Mouse (Mus musculus): ENCODE measurements around the gene 2310022A10Rik. TPM values are rescaled to one million over a fixed set of nuclear protein-coding genes. Genes with fewer than 3 reads are reported as not detected.

The 2310022A10Rik gene
- polyA plus RNA-seq, 1 experiment from 2014 or later = 30.9 TPM

- 43% methylated on average over 5 of the region's 5 CpGs for WGBS
- Histone ChIP-seq H3K4me2 (no peak overlapping the region), H3K36me3 (peaks cover 23% of the 10 kb centered on the region), H3K9me3 (no peaks in the 10 kb centered on the region), H3K9ac (peak overlapping the region; percentile 43; the same call in 1 of the 2 replicates), H3K4me3 (no peak overlapping the region), H3K4me1 (replicated peaks) (peaks cover 52% of the 10 kb centered on the region), H3K27me3 (no peaks in the 10 kb centered on the region), H3K27ac (replicated peaks) (peak overlapping the region; percentile 39)
- ATAC-seq (ENCODE audit: low read depth) = peak; percentile 32
These were observed 54.5 kb downstream of the 2310022A10Rik start for GRCm38 (mm10) chr7:27607580-27607979.

- no peak overlapping the region for H3K4me3 ChIP-seq
- 93% methylated on average over 3 of the region's 3 CpGs for WGBS
- peaks cover 53% of the 10 kb centered on the region for H3K4me1 ChIP-seq (replicated peaks)
- no peak overlapping the region for H3K9ac ChIP-seq
- H3K4me2 ChIP-seq = no peak overlapping the region
- peaks cover 23% of the 10 kb centered on the region for H3K36me3 ChIP-seq
- H3K9me3 ChIP-seq = no peaks in the 10 kb centered on the region
- no peak for ATAC-seq (ENCODE audit: low read depth)
- no peak overlapping the region for H3K27ac ChIP-seq (replicated peaks)
- H3K27me3 ChIP-seq = no peaks in the 10 kb centered on the region
These were observed 55.1 kb downstream of the 2310022A10Rik start for GRCm38 (mm10) chr7:27608130-27608529.

- Histone ChIP-seq H3K27me3 (no peaks in the 10 kb centered on the region), H3K4me3 (no peak overlapping the region), H3K27ac (replicated peaks) (no peak overlapping the region), H3K9ac (no peak overlapping the region), H3K9me3 (no peaks in the 10 kb centered on the region), H3K4me2 (no peak overlapping the region), H3K36me3 (peaks cover 23% of the 10 kb centered on the region), H3K4me1 (replicated peaks) (peaks cover 55% of the 10 kb centered on the region)
- WGBS = 93% methylated on average over 4 of the region's 4 CpGs
- no peak for ATAC-seq (ENCODE audit: low read depth)
These were observed 56.3 kb downstream of the 2310022A10Rik start for GRCm38 (mm10) chr7:27609285-27609684.

- Histone ChIP-seq H3K4me2 (no peak overlapping the region), H3K9ac (no peak overlapping the region), H3K36me3 (peaks cover 23% of the 10 kb centered on the region), H3K27me3 (no peaks in the 10 kb centered on the region), H3K27ac (replicated peaks) (no peak overlapping the region), H3K4me3 (no peak overlapping the region), H3K4me1 (replicated peaks) (peaks cover 55% of the 10 kb centered on the region), H3K9me3 (no peaks in the 10 kb centered on the region)
- WGBS = 79% methylated on average over 2 of the region's 2 CpGs
- ATAC-seq (ENCODE audit: low read depth) = no peak
These were observed 56.7 kb downstream of the 2310022A10Rik start for GRCm38 (mm10) chr7:27609688-27610087.

- no peaks in the 10 kb centered on the region for H3K27me3 ChIP-seq
- no peaks in the 10 kb centered on the region for H3K9me3 ChIP-seq
- no peak for ATAC-seq (ENCODE audit: low read depth)
- no peak overlapping the region for H3K9ac ChIP-seq
- WGBS = 93% methylated on average over 3 of the region's 3 CpGs
- peaks cover 23% of the 10 kb centered on the region for H3K36me3 ChIP-seq
- H3K4me2 ChIP-seq = no peak overlapping the region
- no peak overlapping the region for H3K4me3 ChIP-seq
- H3K4me1 ChIP-seq (replicated peaks) = peaks cover 52% of the 10 kb centered on the region
- no peak overlapping the region for H3K27ac ChIP-seq (replicated peaks)
These were observed 57.3 kb downstream of the 2310022A10Rik start for GRCm38 (mm10) chr7:27610370-27610769.

GRCm38 (mm10) chr7:27610871-27611270, 57.8 kb downstream of the 2310022A10Rik start:
- Histone ChIP-seq H3K36me3 (peaks cover 24% of the 10 kb centered on the region), H3K27ac (replicated peaks) (no peak overlapping the region), H3K27me3 (no peaks in the 10 kb centered on the region), H3K4me2 (no peak overlapping the region), H3K9ac (no peak overlapping the region), H3K9me3 (no peaks in the 10 kb centered on the region), H3K4me1 (replicated peaks) (peaks cover 47% of the 10 kb centered on the region), H3K4me3 (no peak overlapping the region)
- no peak for ATAC-seq (ENCODE audit: low read depth)
- WGBS = 92% methylated on average over 5 of the region's 5 CpGs

- no peaks in the 10 kb centered on the region for H3K27me3 ChIP-seq
- 72% methylated on average over 4 of the region's 4 CpGs for WGBS
- H3K9me3 ChIP-seq = no peaks in the 10 kb centered on the region
- no peak overlapping the region for H3K4me3 ChIP-seq
- H3K36me3 ChIP-seq = peaks cover 45% of the 10 kb centered on the region
- H3K27ac ChIP-seq (replicated peaks) = peak overlapping the region; percentile 74
- H3K4me1 ChIP-seq (replicated peaks) = peaks cover 26% of the 10 kb centered on the region
- ATAC-seq (ENCODE audit: low read depth) = no peak
- H3K9ac ChIP-seq = no peak overlapping the region
- H3K4me2 ChIP-seq = no peak overlapping the region
These were observed 59.9 kb downstream of the 2310022A10Rik start for GRCm38 (mm10) chr7:27612940-27613339.

- H3K9me3 ChIP-seq = no peaks in the 10 kb centered on the region
- H3K27ac ChIP-seq (replicated peaks) = peak overlapping the region; percentile 74
- no peak overlapping the region for H3K4me2 ChIP-seq
- H3K4me1 ChIP-seq (replicated peaks) = peaks cover 23% of the 10 kb centered on the region
- no peak overlapping the region for H3K9ac ChIP-seq
- ATAC-seq (ENCODE audit: low read depth) = peak; percentile 82
- peaks cover 52% of the 10 kb centered on the region for H3K36me3 ChIP-seq
- WGBS = 50% methylated on average over 8 of the region's 8 CpGs
- no peaks in the 10 kb centered on the region for H3K27me3 ChIP-seq
- H3K4me3 ChIP-seq = no peak overlapping the region
These were observed 60.9 kb downstream of the 2310022A10Rik start for GRCm38 (mm10) chr7:27613751-27614499.

GRCm38 (mm10) chr7:27621028-27621427, 68.0 kb downstream of the 2310022A10Rik start:
- WGBS = 81% methylated on average over 6 of the region's 6 CpGs
- Histone ChIP-seq H3K9me3 (no peaks in the 10 kb centered on the region), H3K36me3 (peaks cover 89% of the 10 kb centered on the region), H3K4me1 (replicated peaks) (no peaks in the 10 kb centered on the region), H3K4me2 (no peak overlapping the region), H3K27ac (replicated peaks) (no peak overlapping the region), H3K4me3 (no peak overlapping the region), H3K9ac (0 out of 2 replicates have a peak overlapping the region, but pooled peaks have one; percentile 8), H3K27me3 (no peaks in the 10 kb centered on the region)
- ATAC-seq (ENCODE audit: low read depth) = no peak

GRCm38 (mm10) chr7:27622234-27622633, 69.2 kb downstream of the 2310022A10Rik start:
- no peak for ATAC-seq (ENCODE audit: low read depth)
- Histone ChIP-seq H3K4me1 (replicated peaks) (no peaks in the 10 kb centered on the region), H3K9ac (no peak overlapping the region), H3K27me3 (no peaks in the 10 kb centered on the region), H3K36me3 (peaks cover 89% of the 10 kb centered on the region), H3K27ac (replicated peaks) (no peak overlapping the region), H3K4me3 (no peak overlapping the region), H3K9me3 (no peaks in the 10 kb centered on the region), H3K4me2 (no peak overlapping the region)
- 60% methylated on average over 1 of the region's 1 CpGs for WGBS

GRCm38 (mm10) chr7:27624967-27625366, 71.9 kb downstream of the 2310022A10Rik start:
- Histone ChIP-seq H3K36me3 (peaks cover 89% of the 10 kb centered on the region), H3K9ac (no peak overlapping the region), H3K9me3 (no peaks in the 10 kb centered on the region), H3K4me2 (no peak overlapping the region), H3K4me3 (no peak overlapping the region), H3K27ac (replicated peaks) (no peak overlapping the region), H3K4me1 (replicated peaks) (no peaks in the 10 kb centered on the region), H3K27me3 (no peaks in the 10 kb centered on the region)
- ATAC-seq (ENCODE audit: low read depth) = no peak

GRCm38 (mm10) chr7:27627707-27628106, 74.7 kb downstream of the 2310022A10Rik start:
- Histone ChIP-seq H3K4me1 (replicated peaks) (no peaks in the 10 kb centered on the region), H3K27ac (replicated peaks) (no peak overlapping the region), H3K4me3 (no peak overlapping the region), H3K9me3 (no peaks in the 10 kb centered on the region), H3K36me3 (peaks cover 84% of the 10 kb centered on the region), H3K4me2 (no peak overlapping the region), H3K27me3 (no peaks in the 10 kb centered on the region), H3K9ac (no peak overlapping the region)
- 84% methylated on average over 7 of the region's 7 CpGs for WGBS
- no peak for ATAC-seq (ENCODE audit: low read depth)

GRCm38 (mm10) chr7:27628190-27628589, 75.2 kb downstream of the 2310022A10Rik start:
- H3K4me2 ChIP-seq = no peak overlapping the region
- no peaks in the 10 kb centered on the region for H3K9me3 ChIP-seq
- WGBS = 96% methylated on average over 6 of the region's 6 CpGs
- H3K36me3 ChIP-seq = peaks cover 84% of the 10 kb centered on the region
- H3K27ac ChIP-seq (replicated peaks) = no peak overlapping the region
- no peaks in the 10 kb centered on the region for H3K27me3 ChIP-seq
- no peak overlapping the region for H3K4me3 ChIP-seq
- H3K4me1 ChIP-seq (replicated peaks) = no peaks in the 10 kb centered on the region
- ATAC-seq (ENCODE audit: low read depth) = no peak
- no peak overlapping the region for H3K9ac ChIP-seq

Measured in neural tube, embryonic 13.5 days (tissue).